Mouse (Mus musculus) right cerebral cortex, postnatal 36 days (tissue): ENCODE results near the gene Slc25a16.

ENCODE experiments used
- DNase-seq, 2 experiments: peaks; one replicate each; pipeline ENCODE4 v3.0.0; 2022; ENCODE audit warnings: low spot score in 2 of 2, mixed read lengths in 1 of 2

Slc25a16 gene

GRCm38 (mm10) chr10:62919925-62920765, at the start of gene Slc25a16:
Gene Slc25a16, plus strand, starts transcription at chr10:62920633.
- peak; percentile 84 to 88 for DNase-seq

- DNase-seq: no peak
Observed at GRCm38 (mm10) chr10:62874828-62875227, 45.6 kb upstream of the Slc25a16 start.

- no peak for DNase-seq
Observed at GRCm38 (mm10) chr10:62875565-62875964, 44.9 kb upstream of the Slc25a16 start.

- DNase-seq: no peak
Observed at GRCm38 (mm10) chr10:62878056-62878455, 42.4 kb upstream of the Slc25a16 start.

- DNase-seq: no peak
Observed at GRCm38 (mm10) chr10:62881211-62881610, 39.2 kb upstream of the Slc25a16 start.

- DNase-seq: no peak
Observed at GRCm38 (mm10) chr10:62883933-62884372, 36.5 kb upstream of the Slc25a16 start.

- no peak for DNase-seq
Observed at GRCm38 (mm10) chr10:62884517-62884916, 35.9 kb upstream of the Slc25a16 start.

GRCm38 (mm10) chr10:62885460-62885859, 35.0 kb upstream of the Slc25a16 start:
- DNase-seq: no peak

- DNase-seq: no peak
Observed at GRCm38 (mm10) chr10:62885969-62886798, 34.2 kb upstream of the Slc25a16 start.

- no peak for DNase-seq
Observed at GRCm38 (mm10) chr10:62886799-62887591, 33.4 kb upstream of the Slc25a16 start.

GRCm38 (mm10) chr10:62891025-62891424, 29.4 kb upstream of the Slc25a16 start:
- no peak for DNase-seq

GRCm38 (mm10) chr10:62892549-62893232, 27.7 kb upstream of the Slc25a16 start:
- DNase-seq: no peak

- no peak for DNase-seq
Observed at GRCm38 (mm10) chr10:62893356-62893884, 27.0 kb upstream of the Slc25a16 start.

GRCm38 (mm10) chr10:62894447-62894846, 26.0 kb upstream of the Slc25a16 start:
- DNase-seq: no peak

- DNase-seq: no peak
Observed at GRCm38 (mm10) chr10:62895386-62895785, 25.0 kb upstream of the Slc25a16 start.

GRCm38 (mm10) chr10:62896035-62896434, 24.4 kb upstream of the Slc25a16 start:
- no peak for DNase-seq

GRCm38 (mm10) chr10:62896774-62897173, 23.7 kb upstream of the Slc25a16 start:
- DNase-seq: no peak

GRCm38 (mm10) chr10:62897437-62897836, 23.0 kb upstream of the Slc25a16 start:
- no peak for DNase-seq

GRCm38 (mm10) chr10:62898061-62898460, 22.4 kb upstream of the Slc25a16 start:
- no peak for DNase-seq

GRCm38 (mm10) chr10:62900144-62900543, 20.3 kb upstream of the Slc25a16 start:
- no peak for DNase-seq

- DNase-seq: no peak
Observed at GRCm38 (mm10) chr10:62901826-62902225, 18.6 kb upstream of the Slc25a16 start.
